Mouse (Mus musculus): ENCODE data around the gene Ccdc33.

Ccdc33 gene

DNA sequence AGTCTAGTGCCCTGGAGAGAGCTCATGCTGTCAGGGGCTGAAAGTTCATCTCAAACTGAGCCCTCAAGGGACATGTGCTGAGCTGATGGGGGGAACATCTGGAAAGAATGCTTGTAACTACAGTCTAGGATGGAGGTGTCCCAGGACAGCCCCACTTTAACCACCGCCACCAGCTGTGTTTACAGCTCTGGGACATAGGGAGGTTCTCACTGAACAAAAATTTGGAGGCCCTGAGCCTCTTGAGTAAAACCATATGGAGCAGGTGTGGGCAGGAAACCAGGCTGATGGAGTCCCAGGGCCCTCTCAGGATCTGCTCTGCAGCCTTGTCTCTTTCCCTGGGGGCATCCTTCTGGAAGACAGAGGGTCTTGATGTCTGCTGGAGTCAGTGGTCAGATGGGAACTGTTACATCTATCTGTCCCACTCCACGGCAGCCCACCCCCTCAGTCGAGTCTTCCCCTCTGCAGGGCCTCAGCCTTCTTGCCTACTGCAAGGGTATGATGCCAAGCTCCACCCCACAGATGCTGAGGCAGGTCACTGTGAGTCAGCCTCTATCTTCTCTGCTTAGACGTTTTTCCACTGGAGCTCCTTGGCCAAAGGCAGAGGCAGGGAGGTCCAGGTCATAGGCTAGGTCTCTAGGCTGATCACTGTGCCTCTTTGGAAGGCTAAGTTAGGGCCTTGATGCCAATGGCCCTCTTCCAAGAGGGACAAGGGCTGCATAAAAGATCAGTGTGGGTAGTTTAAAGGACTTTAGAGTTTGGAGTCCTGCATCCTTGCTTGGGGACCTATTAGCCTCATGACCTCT is 26.8 kb downstream of the Ccdc33 start:
- no peak for DNase-seq (ENCODE audit: low spot score)

DNA sequence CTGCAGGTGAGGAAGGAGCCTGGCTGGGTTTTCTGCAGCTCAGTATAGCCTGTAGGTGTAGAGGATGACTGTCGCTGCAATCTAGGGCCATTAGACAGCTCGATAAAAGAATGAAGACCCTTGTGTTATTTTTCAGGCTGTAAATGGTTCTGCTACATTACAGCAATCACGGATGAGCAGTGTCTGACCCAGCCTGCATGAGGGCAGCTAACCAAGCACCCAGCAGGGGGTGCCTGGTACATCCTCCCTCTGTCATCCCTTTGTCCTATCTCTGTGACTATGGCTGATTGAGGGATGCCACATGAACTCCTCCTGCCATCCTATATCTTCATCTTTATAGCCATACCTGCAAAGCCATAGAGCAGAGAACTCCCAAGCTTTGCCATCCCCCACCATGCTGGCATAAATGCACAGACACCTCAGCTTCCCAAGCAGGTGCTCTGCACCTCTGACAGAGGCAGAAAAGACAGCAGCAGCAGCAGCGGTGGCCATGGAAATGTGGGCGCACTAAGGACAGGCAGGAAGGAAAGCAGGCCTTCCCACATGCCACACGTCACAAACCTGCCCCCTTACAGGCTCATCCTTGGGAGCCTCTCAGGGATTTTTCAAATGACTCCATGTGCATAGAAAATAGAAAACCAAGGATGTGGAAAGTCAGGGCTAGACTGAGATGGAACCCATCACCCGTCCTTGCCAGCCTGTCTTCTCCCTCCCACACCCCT is 31.2 kb downstream of the Ccdc33 start:
- no peak for DNase-seq (ENCODE audit: low spot score)

DNA sequence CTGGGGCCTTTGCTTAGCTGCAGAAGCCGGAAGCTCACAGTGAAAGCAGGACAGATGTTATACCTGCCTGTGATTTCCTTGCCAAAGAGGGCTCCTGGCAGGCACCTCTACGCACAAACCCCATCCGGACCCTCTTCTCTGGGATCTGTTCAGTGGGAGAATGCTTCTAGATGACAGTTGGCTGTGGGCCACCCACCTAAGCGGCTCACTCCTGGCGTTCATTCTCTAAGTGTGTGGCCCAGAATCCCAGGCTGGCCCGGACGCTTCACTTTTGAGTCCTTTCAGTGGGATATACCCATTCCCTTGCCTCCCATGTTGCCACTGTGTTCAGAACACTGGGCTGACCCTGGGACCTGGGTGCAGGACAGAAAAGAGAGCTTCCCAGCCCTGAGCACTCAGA is 31.8 kb downstream of the Ccdc33 start:
- DNase-seq (ENCODE audit: low spot score) = no peak

- DNase-seq (ENCODE audit: low spot score) = no peak
Measured at GRCm38 (mm10) chr9:58086203-58086602, 32.4 kb downstream of the Ccdc33 start.

DNA sequence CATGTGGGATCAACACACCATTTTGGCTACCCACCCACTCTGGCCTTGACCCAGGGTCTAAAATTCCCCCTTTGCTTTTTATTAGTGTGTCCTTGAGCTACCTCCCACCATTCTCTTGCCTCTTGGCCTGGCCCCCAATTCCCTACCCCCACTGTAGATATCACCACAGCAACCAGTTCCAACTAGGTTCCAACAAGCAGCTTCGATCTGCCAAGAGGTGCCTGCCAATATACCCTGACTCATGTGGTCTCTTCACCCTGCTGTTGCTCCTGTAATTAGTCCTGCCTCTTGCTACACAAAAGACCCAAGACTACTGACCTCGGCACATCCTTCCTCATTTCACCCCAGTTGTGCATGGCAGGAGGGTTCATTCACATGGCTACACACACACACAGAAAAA is 33.5 kb downstream of the Ccdc33 start:
- DNase-seq (ENCODE audit: low spot score) = no peak

DNA sequence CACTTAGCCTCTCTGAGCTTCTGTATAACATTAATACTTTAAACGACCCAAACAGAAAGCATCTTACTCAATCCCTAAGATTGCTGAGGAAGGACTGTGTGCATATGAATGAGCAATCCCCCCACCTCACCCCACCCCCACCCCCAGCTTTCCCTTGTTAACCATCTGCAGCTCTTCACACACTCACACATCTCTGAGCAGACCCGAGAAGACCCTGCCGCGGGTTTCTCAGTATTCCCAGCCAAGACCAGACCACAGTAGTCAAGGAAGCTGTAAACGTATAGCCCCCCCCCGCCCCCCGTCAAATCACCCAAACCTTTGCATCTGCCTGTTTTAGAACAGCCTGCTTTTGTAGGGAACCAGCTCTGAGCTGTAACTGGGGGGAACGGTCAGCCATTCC is 34.0 kb downstream of the Ccdc33 start:
- DNase-seq (ENCODE audit: low spot score) = no peak

GRCm38 (mm10) chr9:58074561-58074960 is 44.1 kb downstream of the Ccdc33 start:
- DNase-seq (ENCODE audit: low spot score) = no peak

GRCm38 (mm10) chr9:58067546-58067945 is 51.1 kb downstream of the Ccdc33 start:
- DNase-seq (ENCODE audit: low spot score) = no peak

GRCm38 (mm10) chr9:58066731-58067095 is 51.9 kb downstream of the Ccdc33 start:
- no peak for DNase-seq (ENCODE audit: low spot score)

GRCm38 (mm10) chr9:58065977-58066730 is 52.5 kb downstream of the Ccdc33 start:
- DNase-seq (ENCODE audit: low spot score) = no peak

DNA sequence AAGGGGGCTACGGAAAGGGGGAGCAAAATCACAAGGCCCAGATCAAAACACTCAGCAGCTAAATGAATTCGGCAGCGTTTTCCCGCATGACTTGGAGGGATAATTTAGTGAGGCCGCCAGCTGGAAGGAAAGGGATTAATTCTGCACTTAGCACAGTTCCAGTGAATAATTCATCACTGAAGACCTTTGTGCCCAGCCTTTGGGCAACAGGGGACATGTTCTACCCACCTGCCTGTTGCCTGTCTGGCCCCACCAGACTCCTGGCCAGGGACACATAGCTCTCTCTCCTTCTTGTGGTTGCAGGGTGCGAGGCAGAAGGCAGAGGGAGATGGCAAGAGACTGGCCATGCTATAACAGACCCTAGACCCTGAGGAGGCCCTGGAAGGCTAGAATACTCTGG is 53.1 kb downstream of the Ccdc33 start:
- no peak for DNase-seq (ENCODE audit: low spot score)

DNA sequence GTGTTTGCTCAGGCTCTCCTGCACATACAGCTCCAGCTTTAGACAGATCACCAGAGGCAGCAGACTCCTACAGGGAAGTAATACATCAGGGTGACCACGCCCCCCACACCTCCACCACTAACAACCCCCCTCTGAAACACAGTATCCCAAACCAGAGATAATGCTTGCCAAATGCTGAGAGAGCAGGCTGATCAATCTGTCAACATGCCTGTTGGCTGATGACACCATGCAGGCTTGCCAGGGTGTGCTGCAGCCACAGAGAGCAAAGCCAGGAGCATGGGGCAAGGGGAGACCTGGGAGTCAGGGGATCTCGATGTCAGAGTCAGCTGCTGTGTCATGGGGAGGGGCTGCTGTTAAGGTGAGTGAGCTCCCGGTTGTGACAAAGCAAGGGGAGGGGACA is 55.1 kb downstream of the Ccdc33 start, which contains the start of gene Stra6:
Gene Stra6 (plus strand): TSS at position 258 of the 400 bp plus-strand sequence.
- no peak for DNase-seq (ENCODE audit: low spot score)

- DNase-seq (ENCODE audit: low spot score) = no peak
Measured at GRCm38 (mm10) chr9:58060677-58061667, 57.7 kb downstream of the Ccdc33 start.

- DNase-seq (ENCODE audit: low spot score) = no peak
Measured at GRCm38 (mm10) chr9:58059920-58060319, 58.7 kb downstream of the Ccdc33 start.

DNA sequence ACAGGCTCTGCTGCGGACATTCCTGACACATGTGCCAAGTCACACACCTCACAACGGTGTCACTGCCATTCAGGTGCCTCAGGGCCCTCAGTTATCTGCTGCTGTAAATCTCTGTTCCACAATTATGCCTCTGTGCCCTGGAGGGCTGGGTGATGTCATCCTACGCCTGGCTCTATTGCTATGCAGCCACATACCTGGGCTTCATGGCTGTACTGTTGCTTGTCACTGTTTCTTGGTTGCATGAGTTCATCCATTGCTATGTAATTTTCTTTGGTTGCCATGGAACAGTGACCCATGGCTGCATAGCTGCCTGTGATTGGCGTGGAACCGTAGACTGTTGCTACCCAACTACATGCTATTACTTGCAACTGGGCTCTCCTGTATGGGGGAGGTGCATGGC is 63.0 kb downstream of the Ccdc33 start:
- DNase-seq (ENCODE audit: low spot score) = no peak

- no peak for DNase-seq (ENCODE audit: low spot score)
Measured at GRCm38 (mm10) chr9:58054032-58054431, 64.6 kb downstream of the Ccdc33 start.

GRCm38 (mm10) chr9:58053544-58053943 is 65.1 kb downstream of the Ccdc33 start:
- DNase-seq (ENCODE audit: low spot score) = no peak

- DNase-seq (ENCODE audit: low spot score) = peak; percentile 37
Measured at GRCm38 (mm10) chr9:58053102-58053501, 65.5 kb downstream of the Ccdc33 start.

- DNase-seq (ENCODE audit: low spot score) = no peak
Measured at GRCm38 (mm10) chr9:58051937-58052336, 66.7 kb downstream of the Ccdc33 start.

- no peak for DNase-seq (ENCODE audit: low spot score)
Measured at GRCm38 (mm10) chr9:58049861-58050260, 68.8 kb downstream of the Ccdc33 start.

- no peak for DNase-seq (ENCODE audit: low spot score)
Measured at GRCm38 (mm10) chr9:58049186-58049585, 69.4 kb downstream of the Ccdc33 start.

- no peak for DNase-seq (ENCODE audit: low spot score)
Measured at GRCm38 (mm10) chr9:58048621-58049020, 70.0 kb downstream of the Ccdc33 start.

Measured in T-cell, adult 2 months (primary cell).